Mouse (Mus musculus) frontal cortex, postnatal 14 days (tissue): ENCODE measurements at regions not wholly inside any gene's neighbourhood (a gene's known extent, or its start where the extent isn't known, plus 50 kb on each side); places are given as distances from the start of the nearest gene placed in this dataset.
"Not testable (repeated sequence)": the region's sequence is repeated elsewhere in the genome, so short reads cannot be mapped to it uniquely, and the experiment has no call there.

Experiments
- DNase-seq, 2 experiments: peaks; one replicate each; pipeline ENCODE4 v3.0.0; 2022; ENCODE audit warnings: low spot score in 2 of 2

DNA sequence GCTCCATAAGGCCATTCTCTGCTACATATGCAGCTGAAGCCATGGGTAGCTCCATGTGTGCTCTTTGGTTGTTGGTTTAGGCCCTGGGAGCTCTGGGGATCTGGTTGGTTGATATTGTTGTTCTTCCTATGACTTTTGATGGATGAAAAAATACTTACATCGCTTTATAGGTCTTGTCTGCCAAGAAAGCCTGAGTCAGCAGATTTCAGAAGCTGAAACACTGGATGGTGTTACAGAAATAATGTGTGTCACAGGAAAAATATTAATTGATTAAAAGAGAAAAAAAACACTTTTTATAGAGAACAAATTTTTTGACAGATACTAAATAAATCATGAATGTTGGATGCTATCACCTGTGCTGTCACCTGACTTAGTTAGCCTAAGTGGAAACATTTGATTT lies 52.4 kb upstream of the Plxna2 start:
- no peak for DNase-seq

DNA sequence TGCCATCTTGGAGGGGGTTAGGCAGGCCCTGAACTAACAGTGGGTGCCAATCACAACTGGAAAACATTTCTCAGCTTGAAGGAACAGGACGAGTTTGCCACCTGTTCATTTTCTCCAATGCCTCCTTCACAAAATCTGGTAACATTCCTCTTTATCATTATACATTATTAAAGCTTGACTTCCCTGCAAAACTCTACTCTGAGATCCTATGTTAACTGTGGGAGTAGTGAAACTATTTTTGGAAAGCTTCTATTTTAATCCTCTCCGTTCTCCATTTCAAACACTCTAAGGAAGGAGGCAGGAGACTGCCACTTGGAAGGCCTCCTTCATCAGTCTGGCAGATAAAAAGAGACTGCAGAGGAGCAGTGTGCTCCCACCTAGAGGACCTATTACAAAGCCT lies 54.1 kb upstream of the Plxna2 start:
- DNase-seq = no peak

DNA sequence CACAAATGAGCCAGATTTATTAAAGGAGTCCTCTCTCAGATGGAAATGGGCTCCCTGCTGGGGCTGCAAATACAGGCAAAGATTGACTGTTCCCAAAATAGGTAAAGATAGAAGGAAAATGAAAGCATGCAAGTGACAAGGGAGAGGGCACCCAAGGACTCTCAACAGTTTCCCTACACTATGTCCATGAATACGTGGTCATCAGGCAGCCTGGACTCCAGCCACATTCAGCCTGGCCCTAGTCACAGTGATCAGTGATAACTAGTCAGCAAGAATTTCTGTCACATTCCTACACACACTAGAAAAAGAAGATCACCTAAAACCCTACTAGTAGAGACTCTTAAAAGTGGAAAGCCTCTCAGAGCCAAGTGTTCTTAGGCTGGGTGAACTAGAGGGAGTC lies 56.9 kb upstream of the Plxna2 start:
- no peak for DNase-seq

DNA sequence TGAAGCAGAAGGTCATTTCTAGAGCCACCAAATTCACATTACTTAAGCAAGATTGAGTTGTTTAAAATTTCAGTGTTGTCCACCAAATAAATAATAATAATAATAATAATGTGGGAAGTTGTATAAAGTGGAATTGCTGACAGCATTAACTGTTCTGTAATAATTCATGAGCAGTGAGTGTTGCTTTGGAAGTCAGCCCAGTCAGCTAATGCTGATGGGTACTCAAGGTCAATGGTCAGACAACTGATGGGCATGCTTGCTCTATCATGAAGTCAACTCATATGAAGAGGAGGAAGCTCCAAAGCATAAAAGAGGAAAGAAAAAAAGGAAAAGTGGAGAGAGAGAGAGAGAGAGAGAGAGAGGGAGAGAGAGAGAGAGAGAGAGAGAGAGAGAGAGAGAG lies 69.4 kb upstream of the Plxna2 start:
- no peak for DNase-seq

GRCm38 (mm10) chr1:194548243-194548642 lies 69.8 kb upstream of the Plxna2 start:
- no peak for DNase-seq

DNA sequence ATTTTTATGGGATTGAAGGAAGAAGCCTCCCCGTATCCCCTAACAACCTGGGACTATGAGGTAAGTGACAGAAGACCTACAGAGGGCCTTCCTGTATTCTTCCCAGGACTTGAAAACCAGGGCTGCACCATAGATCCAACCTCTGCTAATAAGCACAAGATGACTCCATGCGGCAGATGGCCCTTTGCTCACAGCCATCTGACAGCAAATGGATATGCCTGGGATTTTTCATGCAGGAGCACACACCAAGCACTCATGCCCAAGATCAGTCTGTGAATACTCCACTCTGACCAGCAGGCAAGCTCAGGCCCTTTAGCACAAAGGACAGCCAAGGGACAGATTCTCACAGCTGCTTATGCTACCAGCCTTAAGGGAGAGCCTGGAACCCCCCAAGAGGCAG lies 77.1 kb upstream of the Plxna2 start:
- no peak for DNase-seq

DNA sequence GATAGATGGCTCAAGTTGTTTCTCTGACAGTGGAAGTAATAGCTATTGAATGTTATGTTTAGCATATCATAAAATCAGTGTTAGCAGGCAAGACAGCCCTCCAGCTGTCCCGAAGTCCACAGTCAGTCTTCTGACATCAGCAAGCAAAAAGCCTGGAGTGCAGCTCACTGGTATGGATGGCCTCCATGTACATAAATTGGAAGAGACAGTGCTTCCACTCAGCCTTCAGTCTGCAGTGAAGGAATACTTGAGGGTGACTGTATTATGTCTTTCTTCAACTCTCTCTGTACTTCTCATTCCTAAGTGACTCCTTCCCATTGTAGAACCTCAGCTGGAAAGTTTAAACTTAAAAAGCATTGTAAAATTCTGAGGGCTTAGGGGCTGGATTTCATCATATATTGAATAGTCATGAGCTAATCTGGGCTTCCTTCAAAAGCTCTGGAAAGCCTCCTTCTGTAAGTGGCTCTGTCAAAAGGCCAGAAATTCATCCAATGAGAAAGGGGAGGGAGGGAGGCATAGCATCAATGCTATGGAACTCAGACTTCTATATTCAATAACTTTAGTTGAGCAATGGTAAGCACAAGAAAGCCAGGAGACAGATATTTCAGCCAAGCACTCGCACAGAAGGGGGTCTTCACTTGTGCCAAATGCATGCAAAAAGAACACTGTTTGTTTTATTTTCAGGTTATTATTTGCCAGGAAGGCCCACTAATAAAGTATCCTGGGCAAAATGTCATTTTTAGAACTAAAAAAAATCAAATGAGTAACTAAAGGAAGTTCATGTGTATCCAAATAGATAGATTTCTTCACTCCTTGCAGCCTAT lies 90.5 kb upstream of the Plxna2 start:
- DNase-seq = no peak

DNA sequence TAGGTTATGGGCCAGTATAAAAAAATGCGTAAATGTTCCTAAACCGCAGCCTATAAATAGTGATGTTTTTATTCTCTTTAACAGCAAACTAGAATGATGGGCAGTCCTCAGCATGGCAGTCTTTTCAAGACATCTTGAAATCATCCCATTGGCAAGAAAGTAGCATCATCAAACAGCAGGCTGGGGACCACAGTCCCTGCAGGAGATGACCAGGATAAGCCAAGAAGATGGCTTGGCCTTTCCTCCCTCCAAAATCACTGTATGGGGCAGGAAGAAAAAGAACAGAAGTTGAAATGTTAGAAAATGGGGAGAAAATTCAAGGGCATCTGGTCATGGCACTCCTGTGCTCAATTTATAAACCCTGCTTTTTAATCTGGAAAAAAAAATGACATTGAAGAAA lies 93.0 kb upstream of the Plxna2 start:
- DNase-seq = no peak

DNA sequence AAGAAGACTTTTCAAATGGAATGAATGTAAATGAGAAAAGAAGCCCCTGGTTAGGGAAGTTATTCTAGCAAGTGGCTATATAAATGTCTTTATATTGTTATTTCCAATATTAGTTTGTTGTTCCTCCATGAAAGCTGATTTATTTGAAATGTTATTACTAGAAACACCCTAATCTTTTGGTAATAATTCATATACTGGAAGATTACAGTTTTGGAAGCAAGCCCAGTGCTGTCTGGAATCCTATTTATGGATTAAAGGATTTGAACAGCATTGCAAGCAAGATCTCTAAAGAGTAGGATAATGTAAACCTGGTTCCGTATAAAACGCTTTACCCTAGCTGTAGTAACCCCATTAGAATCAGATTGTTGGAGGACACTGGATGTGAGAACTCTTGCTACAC lies 96.8 kb upstream of the Plxna2 start:
- DNase-seq = no peak

- DNase-seq = no peak
Observed at GRCm38 (mm10) chr1:194519509-194520220, 98.4 kb upstream of the Plxna2 start.

- no peak for DNase-seq
Observed at GRCm38 (mm10) chr1:194516136-194516535, 101.9 kb upstream of the Plxna2 start.

DNA sequence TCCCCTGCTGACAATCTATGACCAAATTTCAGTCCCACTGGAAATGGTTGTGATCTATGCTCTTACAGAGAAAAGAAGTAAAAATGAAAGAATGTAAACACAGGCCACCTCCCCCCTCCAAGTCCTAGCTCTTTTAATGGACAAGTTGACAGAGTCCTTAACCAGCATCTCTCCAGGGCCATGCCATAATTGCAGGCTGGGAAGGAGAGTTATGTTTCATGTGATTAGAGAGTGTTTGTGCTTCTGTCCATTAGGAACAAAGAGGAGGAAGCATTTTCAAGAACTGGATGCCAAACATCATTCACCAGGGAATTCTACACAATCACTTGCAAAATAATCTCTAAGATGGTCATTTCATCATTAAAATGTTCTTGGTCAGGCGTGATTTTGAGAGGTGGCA lies 109.7 kb upstream of the Plxna2 start:
- DNase-seq = no peak

DNA sequence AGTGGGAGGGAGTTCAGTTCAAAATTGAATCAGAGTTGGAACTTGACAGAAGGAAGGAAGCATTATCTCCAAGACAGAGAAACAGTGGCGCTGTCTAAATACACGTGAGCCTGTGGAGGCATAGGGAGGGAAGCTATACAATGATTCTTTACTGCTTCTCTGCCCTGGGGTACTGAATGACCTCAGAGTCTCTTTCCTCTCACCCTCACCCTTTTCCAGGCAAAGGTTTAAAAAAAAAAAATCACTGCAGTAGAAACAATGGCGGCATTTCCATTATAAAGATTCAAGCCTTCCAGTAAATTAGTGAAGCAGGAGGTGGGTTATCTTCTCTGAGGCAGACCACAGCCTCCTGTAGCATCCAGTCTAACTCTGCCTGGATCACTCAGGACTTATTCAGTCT lies 112.2 kb upstream of the Plxna2 start:
- DNase-seq = no peak

DNA sequence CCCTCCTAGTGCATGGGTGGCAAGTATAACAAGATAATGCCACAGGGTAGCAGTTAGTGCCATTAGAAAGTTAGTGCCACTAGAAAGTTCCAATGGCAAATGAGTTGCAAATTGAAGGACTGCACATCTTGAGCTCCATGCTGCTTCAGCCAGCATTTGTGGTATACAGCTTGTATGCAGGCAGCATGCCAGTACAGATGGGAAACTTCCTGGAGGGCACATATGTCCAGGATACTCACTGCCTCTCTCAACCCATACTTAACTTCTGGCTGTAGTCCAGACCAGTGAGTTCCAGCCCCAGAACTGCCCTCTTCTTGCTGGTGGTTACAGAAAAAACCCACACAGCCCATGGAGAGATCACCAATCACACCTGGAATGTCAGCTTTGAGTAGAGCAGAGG lies 113.8 kb upstream of the Plxna2 start:
- DNase-seq = no peak

GRCm38 (mm10) chr1:194503517-194503916 lies 114.5 kb upstream of the Plxna2 start:
- DNase-seq = no peak

DNA sequence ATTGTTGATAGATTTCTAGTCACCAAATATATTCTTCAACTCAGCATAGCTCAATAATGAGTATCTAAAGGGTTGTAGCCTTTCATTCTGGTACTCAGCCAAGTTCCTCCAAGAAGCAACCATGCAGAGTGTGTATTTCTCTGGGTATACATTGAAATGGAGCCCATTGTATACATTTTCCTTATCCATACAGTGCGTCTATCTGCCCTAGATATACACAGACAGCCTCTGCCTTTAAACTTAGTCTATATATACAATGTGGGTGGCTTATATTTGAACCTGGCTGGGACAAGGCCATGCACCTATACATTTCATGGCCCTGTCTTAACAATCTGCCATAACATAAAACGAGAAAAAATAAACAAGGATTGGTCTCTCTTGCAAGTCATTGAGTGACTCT lies 121.6 kb upstream of the Plxna2 start:
- DNase-seq = no peak

DNA sequence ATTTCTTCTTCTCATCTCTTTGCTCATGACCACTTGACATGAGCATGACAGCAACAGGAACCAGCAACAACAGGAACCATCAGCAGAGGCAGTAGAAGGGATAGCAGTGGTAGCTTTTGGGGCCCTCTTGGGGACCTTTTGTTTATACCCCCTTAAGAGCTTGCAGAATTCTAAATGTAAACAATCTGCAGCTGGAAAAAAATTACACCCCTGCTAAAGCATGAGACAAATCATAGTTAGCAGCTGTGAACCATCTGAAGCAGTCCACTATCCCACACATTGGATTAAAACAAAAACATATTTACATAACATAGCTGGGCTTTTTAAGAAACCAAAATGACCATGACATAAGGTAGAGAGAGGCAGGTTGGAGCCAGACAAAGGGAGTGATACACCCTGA lies 126.9 kb upstream of the Plxna2 start:
- DNase-seq = no peak

DNA sequence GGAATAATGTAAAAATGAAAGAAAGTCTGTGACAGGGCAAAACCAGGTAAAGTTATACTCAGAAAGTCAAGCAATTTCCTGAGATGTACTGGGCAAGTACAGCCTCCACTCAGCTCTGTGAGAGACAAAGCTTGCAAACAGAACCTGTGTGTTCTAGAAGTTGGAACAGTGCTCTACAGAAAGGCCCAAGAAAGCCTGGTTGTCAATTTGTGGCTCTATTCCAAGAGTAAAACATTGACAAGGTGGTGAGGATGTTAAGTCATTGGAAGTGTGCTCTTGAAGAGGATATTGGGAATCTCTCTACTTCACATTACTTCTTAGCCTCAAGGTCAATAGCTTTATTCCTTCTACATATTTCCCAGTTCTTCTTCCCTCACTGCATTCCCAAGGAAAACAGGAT lies 129.9 kb upstream of the Plxna2 start:
- no peak for DNase-seq

DNA sequence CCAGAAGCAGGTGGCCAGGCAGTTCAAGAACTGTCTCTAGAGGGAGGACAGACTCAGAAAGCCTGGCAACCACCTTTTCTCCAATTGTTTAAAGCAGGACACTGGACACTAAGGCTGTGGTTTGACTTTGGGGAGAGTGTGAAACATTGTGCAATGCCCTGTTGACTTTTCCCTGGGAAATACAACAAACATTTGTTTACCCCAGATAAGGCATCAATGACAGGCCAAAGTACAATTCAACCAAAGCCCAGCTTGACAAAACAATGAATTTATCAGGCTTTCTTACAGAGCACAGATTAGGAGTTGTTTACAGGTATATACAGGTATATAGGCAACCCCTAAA lies 135.3 kb upstream of the Plxna2 start:
- no peak for DNase-seq

GRCm38 (mm10) chr1:194482001-194482716 lies 135.9 kb upstream of the Plxna2 start:
- no peak for DNase-seq

GRCm38 (mm10) chr1:194471281-194471680 lies 146.7 kb upstream of the Plxna2 start:
- DNase-seq = not testable (repeated sequence)

DNA sequence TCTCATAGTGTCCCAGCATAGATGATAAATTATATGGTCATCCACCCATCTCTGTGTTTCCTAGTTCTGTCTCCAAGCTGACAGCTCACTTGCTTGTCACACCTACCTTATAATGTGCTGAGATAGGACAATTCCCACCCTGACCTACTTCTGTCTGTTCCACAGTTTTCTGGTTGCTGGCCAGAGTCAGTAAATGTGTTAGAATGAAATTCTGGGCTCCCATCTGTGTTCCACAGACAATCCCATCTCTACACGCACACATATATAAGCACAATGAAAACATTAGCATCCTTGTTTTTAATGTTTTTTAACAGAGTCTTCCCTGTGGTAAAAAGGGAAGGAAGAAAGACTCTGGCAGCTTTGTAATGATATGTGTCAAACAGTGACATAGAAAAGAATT lies 165.5 kb upstream of the Plxna2 start:
- no peak for DNase-seq

GRCm38 (mm10) chr1:194443681-194444080 lies 174.3 kb upstream of the Plxna2 start:
- DNase-seq = no peak
